Mouse (Mus musculus): ENCODE measurements around the gene Gapvd1. TPM values are rescaled to one million over a fixed set of nuclear protein-coding genes. Genes with fewer than 3 reads are reported as not detected.

Gene Gapvd1
- polyA plus RNA-seq, 1 experiment from 2014 or later, result 97.3 TPM

GRCm38 (mm10) chr2:34739684-34740391 lies 15.2 kb downstream of the Gapvd1 start:
- Histone ChIP-seq H3K4me1 (no peaks in the 10 kb centered on the region), H3K27ac (no peak overlapping the region), H3K4me2 (replicated peaks) (no peak overlapping the region), H3K9me3 (no peaks in the 10 kb centered on the region), H3K9ac (no peak overlapping the region), H3K4me3 (no peak overlapping the region), H3K36me3 (peaks cover 4% of the 10 kb centered on the region), H3K27me3 (no peaks in the 10 kb centered on the region)
- 71% methylated on average over 1 of the region's 1 CpGs for WGBS
- no peak for ATAC-seq (ENCODE audit: low FRiP score, low read depth)

GRCm38 (mm10) chr2:34737911-34738310 lies 17.1 kb downstream of the Gapvd1 start:
- Histone ChIP-seq H3K9me3 (no peaks in the 10 kb centered on the region), H3K4me2 (replicated peaks) (no peak overlapping the region)

GRCm38 (mm10) chr2:34736626-34737025 lies 18.4 kb downstream of the Gapvd1 start:
- Histone ChIP-seq H3K9me3 (no peaks in the 10 kb centered on the region), H3K36me3 (peaks cover 5% of the 10 kb centered on the region; the same call in 1 of the 2 replicates), H3K4me3 (no peak overlapping the region), H3K27me3 (no peaks in the 10 kb centered on the region), H3K4me1 (no peaks in the 10 kb centered on the region), H3K4me2 (replicated peaks) (no peak overlapping the region), H3K9ac (no peak overlapping the region), H3K27ac (no peak overlapping the region)
- ATAC-seq (ENCODE audit: low FRiP score, low read depth), result no peak
- 76% methylated on average over 1 of the region's 1 CpGs for WGBS

More at GRCm38 (mm10) chr2:34737911-34738310, 17.1 kb downstream of the Gapvd1 start:
- Histone ChIP-seq H3K4me3 (no peak overlapping the region), H3K9ac (no peak overlapping the region), H3K36me3 (peaks cover 5% of the 10 kb centered on the region; the same call in 1 of the 2 replicates), H3K27me3 (no peaks in the 10 kb centered on the region), H3K27ac (no peak overlapping the region), H3K4me1 (no peaks in the 10 kb centered on the region)
- no peak for ATAC-seq (ENCODE audit: low FRiP score, low read depth)
- WGBS, result 71% methylated on average over 1 of the region's 1 CpGs

GRCm38 (mm10) chr2:34727045-34727728 lies 27.8 kb downstream of the Gapvd1 start:
- Histone ChIP-seq H3K4me2 (replicated peaks) (no peak overlapping the region), H3K4me1 (no peaks in the 10 kb centered on the region), H3K27me3 (no peaks in the 10 kb centered on the region), H3K36me3 (peaks cover 61% of the 10 kb centered on the region), H3K27ac (no peak overlapping the region), H3K9me3 (no peaks in the 10 kb centered on the region), H3K9ac (no peak overlapping the region), H3K4me3 (no peak overlapping the region)
- 95% methylated on average over 8 of the region's 8 CpGs for WGBS
- ATAC-seq (ENCODE audit: low FRiP score, low read depth), result no peak

GRCm38 (mm10) chr2:34725269-34725668 lies 29.8 kb downstream of the Gapvd1 start:
- no peak overlapping the region for H3K4me2 ChIP-seq (replicated peaks)
- 97% methylated on average over 5 of the region's 5 CpGs for WGBS
- no peaks in the 10 kb centered on the region for H3K9me3 ChIP-seq
- H3K36me3 ChIP-seq, result peaks cover 75% of the 10 kb centered on the region
- H3K9ac ChIP-seq, result no peak overlapping the region
- no peak for ATAC-seq (ENCODE audit: low FRiP score, low read depth)
- no peak overlapping the region for H3K4me3 ChIP-seq
- H3K27ac ChIP-seq, result no peak overlapping the region
- H3K27me3 ChIP-seq, result no peaks in the 10 kb centered on the region
- no peaks in the 10 kb centered on the region for H3K4me1 ChIP-seq

GRCm38 (mm10) chr2:34718196-34718595 lies 36.8 kb downstream of the Gapvd1 start:
- Histone ChIP-seq H3K4me1 (no peaks in the 10 kb centered on the region), H3K9ac (no peak overlapping the region), H3K4me2 (replicated peaks) (no peak overlapping the region), H3K4me3 (no peak overlapping the region), H3K9me3 (no peaks in the 10 kb centered on the region), H3K36me3 (peaks cover 74% of the 10 kb centered on the region), H3K27ac (no peak overlapping the region), H3K27me3 (no peaks in the 10 kb centered on the region)
- WGBS, result 85% methylated on average over 2 of the region's 2 CpGs
- no peak for ATAC-seq (ENCODE audit: low FRiP score, low read depth)

- 94% methylated on average over 6 of the region's 6 CpGs for WGBS
- H3K4me3 ChIP-seq, result no peak overlapping the region
- no peak overlapping the region for H3K4me2 ChIP-seq (replicated peaks)
- H3K9ac ChIP-seq, result no peak overlapping the region
- H3K36me3 ChIP-seq, result peaks cover 87% of the 10 kb centered on the region
- no peak overlapping the region for H3K27ac ChIP-seq
- H3K27me3 ChIP-seq, result no peaks in the 10 kb centered on the region
- ATAC-seq (ENCODE audit: low FRiP score, low read depth), result no peak
- no peaks in the 10 kb centered on the region for H3K9me3 ChIP-seq
- no peaks in the 10 kb centered on the region for H3K4me1 ChIP-seq
Observed at GRCm38 (mm10) chr2:34711904-34712303, 43.1 kb downstream of the Gapvd1 start.

GRCm38 (mm10) chr2:34708675-34709074 lies 46.4 kb downstream of the Gapvd1 start:
- Histone ChIP-seq H3K4me1 (no peaks in the 10 kb centered on the region), H3K9me3 (no peaks in the 10 kb centered on the region), H3K4me3 (no peak overlapping the region), H3K4me2 (replicated peaks) (no peak overlapping the region), H3K36me3 (peaks cover 94% of the 10 kb centered on the region), H3K27ac (no peak overlapping the region), H3K27me3 (no peaks in the 10 kb centered on the region), H3K9ac (no peak overlapping the region)
- ATAC-seq (ENCODE audit: low FRiP score, low read depth), result no peak
- 93% methylated on average over 1 of the region's 1 CpGs for WGBS

- H3K9ac ChIP-seq, result no peak overlapping the region
- H3K9me3 ChIP-seq, result no peaks in the 10 kb centered on the region
- no peak overlapping the region for H3K4me2 ChIP-seq (replicated peaks)
- H3K36me3 ChIP-seq, result peaks cover 85% of the 10 kb centered on the region
- no peak overlapping the region for H3K27ac ChIP-seq
- no peak for ATAC-seq (ENCODE audit: low FRiP score, low read depth)
- no peak overlapping the region for H3K4me3 ChIP-seq
- H3K4me1 ChIP-seq, result no peaks in the 10 kb centered on the region
- H3K27me3 ChIP-seq, result no peaks in the 10 kb centered on the region
Observed at GRCm38 (mm10) chr2:34696592-34696991, 58.4 kb downstream of the Gapvd1 start.

- H3K4me2 ChIP-seq (replicated peaks), result no peak overlapping the region
- H3K9ac ChIP-seq, result no peak overlapping the region
- no peaks in the 10 kb centered on the region for H3K4me1 ChIP-seq
- H3K4me3 ChIP-seq, result no peak overlapping the region
- H3K9me3 ChIP-seq, result no peaks in the 10 kb centered on the region
- no peak overlapping the region for H3K27ac ChIP-seq
- no peaks in the 10 kb centered on the region for H3K27me3 ChIP-seq
- no peak for ATAC-seq (ENCODE audit: low FRiP score, low read depth)
- H3K36me3 ChIP-seq, result peaks cover 84% of the 10 kb centered on the region
- WGBS, result 96% methylated on average over 10 of the region's 10 CpGs
Observed at GRCm38 (mm10) chr2:34692861-34693260, 62.2 kb downstream of the Gapvd1 start.

GRCm38 (mm10) chr2:34684076-34684870 lies 70.8 kb downstream of the Gapvd1 start:
- H3K9ac ChIP-seq, result no peak overlapping the region
- H3K4me2 ChIP-seq (replicated peaks), result no peak overlapping the region
- no peak for ATAC-seq (ENCODE audit: low FRiP score, low read depth)
- no peaks in the 10 kb centered on the region for H3K9me3 ChIP-seq
- H3K4me1 ChIP-seq, result no peaks in the 10 kb centered on the region
- H3K4me3 ChIP-seq, result no peak overlapping the region
- H3K36me3 ChIP-seq, result peaks cover 79% of the 10 kb centered on the region
- no peak overlapping the region for H3K27ac ChIP-seq
- WGBS, result 93% methylated on average over 9 of the region's 9 CpGs
- H3K27me3 ChIP-seq, result no peaks in the 10 kb centered on the region

- WGBS, result 92% methylated on average over 4 of the region's 4 CpGs
- Histone ChIP-seq H3K9me3 (no peaks in the 10 kb centered on the region), H3K4me2 (replicated peaks) (no peak overlapping the region), H3K4me1 (peaks cover 6% of the 10 kb centered on the region), H3K27ac (no peak overlapping the region), H3K27me3 (no peaks in the 10 kb centered on the region), H3K9ac (no peak overlapping the region), H3K4me3 (no peak overlapping the region), H3K36me3 (peaks cover 65% of the 10 kb centered on the region)
- ATAC-seq (ENCODE audit: low FRiP score, low read depth), result no peak
Observed at GRCm38 (mm10) chr2:34677976-34678375, 77.1 kb downstream of the Gapvd1 start.
